Comparison of ENCODE assay signal across 8 mouse cellular contexts in the genomic region with DNA sequence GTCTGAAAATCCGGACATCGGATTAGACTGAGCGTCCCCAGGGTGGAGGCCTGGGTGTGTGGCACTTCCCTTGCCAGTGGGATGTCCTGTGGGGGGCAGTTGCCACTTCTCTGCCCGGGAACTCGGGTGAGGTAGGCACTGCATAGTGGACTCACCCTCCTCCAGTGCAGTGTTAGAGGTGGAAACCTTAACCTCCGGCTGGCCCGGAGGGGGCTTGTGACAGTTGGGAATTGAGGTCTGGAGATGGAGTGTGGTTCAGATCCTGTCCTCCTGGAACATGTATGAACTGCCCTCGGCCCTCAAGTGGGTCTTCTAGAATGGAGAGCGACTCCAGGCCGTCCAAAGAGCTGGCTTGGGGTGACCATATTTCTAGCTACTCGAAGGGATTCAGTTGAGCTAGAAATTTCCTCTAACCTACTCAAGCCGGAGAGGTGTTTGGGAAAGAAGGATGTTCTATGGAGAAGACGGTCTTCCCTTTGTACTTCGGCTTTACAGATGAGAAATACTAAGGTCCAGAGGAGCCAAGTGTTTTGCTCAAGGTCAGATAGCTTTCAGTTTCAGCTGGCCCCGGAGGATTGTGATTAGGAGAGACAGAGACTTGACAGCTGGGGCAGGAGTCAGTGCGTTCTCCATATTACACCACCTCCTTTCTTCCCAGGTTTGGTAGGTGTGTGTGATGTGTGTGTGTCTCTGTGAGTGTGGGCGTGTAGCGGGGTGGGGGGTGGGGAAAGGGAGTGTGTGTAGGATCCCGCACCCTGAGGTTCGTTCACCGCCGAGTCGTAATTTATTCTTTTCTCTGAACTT. TPM values are rescaled to one million over a fixed set of nuclear protein-coding genes. Genes with fewer than 3 reads are reported as not detected.
DNase-seq lines count a peak whose midpoint lies in the region; ATAC-seq and TF ChIP-seq lines count a peak whose summit lies in the region.

No protein-coding gene starts in this region.

- peaks cover 54% of the 10 kb centered on the region for H3K4me1 ChIP-seq in testis, adult 2 months (ENCODE audit: control insufficient read depth, insufficient read depth, low read length)
- peaks cover 42% of the 10 kb centered on the region for H3K4me1 ChIP-seq in forebrain, embryonic 11.5 days (replicated peaks; ENCODE audit: control insufficient read depth, insufficient read depth, low read length)
- H3K4me1 ChIP-seq in kidney, embryonic 14.5 days (ENCODE audit: control insufficient read depth, insufficient read depth, low read length) = peaks cover 67% of the 10 kb centered on the region

- H3K9ac ChIP-seq in forebrain, embryonic 11.5 days (ENCODE audit: low read length) = peak overlapping the region; percentile 73
- peak overlapping the region; percentile 77; the same call in 1 of the 2 replicates for H3K9ac ChIP-seq in kidney, embryonic 14.5 days (ENCODE audit: low read depth, low read length)

- 2% methylated on average over 23 of the region's 23 CpGs for WGBS in forebrain, embryonic 11.5 days
- WGBS in kidney, embryonic 14.5 days = 2% methylated on average over 23 of the region's 23 CpGs

- H3K4me2 ChIP-seq in forebrain, embryonic 11.5 days (ENCODE audit: low read depth, low read length, severe bottlenecking) = peak overlapping the region; percentile 94
- H3K4me2 ChIP-seq in kidney, embryonic 14.5 days (replicated peaks; ENCODE audit: low read depth, low read length) = peak overlapping the region; percentile 70

- no peak for TF ChIP-seq POLR2A in testis, adult 2 months (IDR thresholded peaks at IDR 0.05; ENCODE audit: control insufficient read depth, low read depth, low read length)

- peak; percentile 37 for ATAC-seq in forebrain, embryonic 11.5 days (replicated peaks; ENCODE audit: low FRiP score)
- ATAC-seq in kidney, embryonic 14.5 days (ENCODE audit: low FRiP score, low TSS enrichment) = peak; percentile 11; the same call in 1 of the 2 replicates

- no peak for TF ChIP-seq CTCF in testis, adult 2 months (IDR thresholded peaks at IDR 0.05; ENCODE audit: control insufficient read depth, insufficient read depth, insufficient replicate concordance, low read depth, low read length)

- H3K36me3 ChIP-seq in testis, adult 2 months (ENCODE audit: control insufficient read depth, insufficient read depth, low read length) = no peaks in the 10 kb centered on the region
- no peaks in the 10 kb centered on the region for H3K36me3 ChIP-seq in forebrain, embryonic 11.5 days (ENCODE audit: control insufficient read depth, insufficient read depth, low read length)
- H3K36me3 ChIP-seq in kidney, embryonic 14.5 days (ENCODE audit: control insufficient read depth, insufficient read depth, low read length) = no peaks in the 10 kb centered on the region

- H3K27me3 ChIP-seq in testis, adult 2 months (ENCODE audit: control insufficient read depth, insufficient read depth, low read length) = no peaks in the 10 kb centered on the region
- H3K27me3 ChIP-seq in forebrain, embryonic 11.5 days (ENCODE audit: control insufficient read depth, insufficient read depth, low read length) = peaks cover 4% of the 10 kb centered on the region; the same call in 1 of the 2 replicates
- H3K27me3 ChIP-seq in kidney, embryonic 14.5 days (ENCODE audit: control insufficient read depth, insufficient read depth, low read length) = no peaks in the 10 kb centered on the region

- peak overlapping the region; percentile 80 for H3K4me3 ChIP-seq in testis, adult 2 months (ENCODE audit: control insufficient read depth, low read depth, low read length)
- peak overlapping the region; percentile 44 for H3K4me3 ChIP-seq in forebrain, embryonic 11.5 days (ENCODE audit: low read depth, low read length)
- H3K4me3 ChIP-seq in kidney, embryonic 14.5 days (ENCODE audit: low read length) = peak overlapping the region; percentile 65

- H3K9me3 ChIP-seq in forebrain, embryonic 11.5 days (ENCODE audit: control insufficient read depth, low read length) = no peaks in the 10 kb centered on the region
- no peaks in the 10 kb centered on the region for H3K9me3 ChIP-seq in kidney, embryonic 14.5 days (ENCODE audit: control insufficient read depth, low read length)

- DNase-seq in testis, postnatal 10 days (ENCODE audit: low spot score) = no peak
- no peak for DNase-seq in forebrain, embryonic 11.5 days (ENCODE audit: low spot score)
- peak; percentile 62 to 75 for DNase-seq in lung, postnatal 4 days
- no peak for DNase-seq in spleen, postnatal 14 days (ENCODE audit: low spot score in 2 of 2)
- DNase-seq in urinary bladder, adult 18-20 months (ENCODE audit: low spot score in 2 of 2) = no peak
- DNase-seq in right cerebral cortex, postnatal 14 days = no peak

- peak overlapping the region; percentile 82 for H3K27ac ChIP-seq in testis, adult 2 months (ENCODE audit: control insufficient read depth, insufficient read depth, low read depth, low read length)
- no peak overlapping the region for H3K27ac ChIP-seq in forebrain, embryonic 11.5 days (ENCODE audit: low read depth, low read length)
- peak overlapping the region; percentile 65 for H3K27ac ChIP-seq in kidney, embryonic 14.5 days (ENCODE audit: low read depth, low read length)

RNA-seq across cellular contexts. Expression of a gene that starts 9.2 kb away (rescaled TPM):
- 18.7 and 20.1 TPM in 2 replicates for polyA plus RNA-seq in testis, adult 2 months (2012; rRNA removed)
- polyA plus RNA-seq in forebrain, embryonic 11.5 days (2014; fragmentation: Nextera tagmentation; extraction: Ambion mirVana) = 23.3 and 25.2 TPM in 2 replicates
- polyA plus RNA-seq in kidney, embryonic 14.5 days (2014; fragmentation: Nextera tagmentation; extraction: Ambion mirVana) = 27.7 and 36.7 TPM in 2 replicates

RNA-seq across cellular contexts. Expression of a gene that starts 29.2 kb away (rescaled TPM):
- polyA plus RNA-seq in testis, adult 2 months (2012; rRNA removed) = 2.5 and 2.9 TPM in 2 replicates
- polyA plus RNA-seq in forebrain, embryonic 11.5 days (2014; fragmentation: Nextera tagmentation; extraction: Ambion mirVana) = 52.8 and 54.7 TPM in 2 replicates
- 32.5 and 44.1 TPM in 2 replicates for polyA plus RNA-seq in kidney, embryonic 14.5 days (2014; fragmentation: Nextera tagmentation; extraction: Ambion mirVana)

RNA-seq across cellular contexts. Expression of a gene that starts 46.0 kb away (rescaled TPM):
- polyA plus RNA-seq in testis, adult 2 months (2012; rRNA removed) = 13.6 and 23.8 TPM in 2 replicates
- 0.23 TPM in 1 of 2 replicates, not detected in the other for polyA plus RNA-seq in forebrain, embryonic 11.5 days (2014; fragmentation: Nextera tagmentation; extraction: Ambion mirVana)
- 0.64 TPM in 1 of 2 replicates, not detected in the other for polyA plus RNA-seq in kidney, embryonic 14.5 days (2014; fragmentation: Nextera tagmentation; extraction: Ambion mirVana)

Comparison
In these comparisons a context has a peak if more than half of its experiments do, and no peak if none do; other contexts are left out.
1. DNase-seq: peak in lung, postnatal 4 days (2 of 2); none in testis, postnatal 10 days (single experiment), forebrain, embryonic 11.5 days (single experiment), spleen, postnatal 14 days (0 of 2), urinary bladder, adult 18-20 months (0 of 2) and right cerebral cortex, postnatal 14 days (single experiment).
2. Peak in every context shown above with its lines, with median percentiles within 50 percentile points of each other: H3K4me3 ChIP-seq.